Mouse (Mus musculus) liver, embryonic 11.5 days (tissue): ENCODE measurements around the gene Insrr. TPM values are rescaled to one million over a fixed set of nuclear protein-coding genes. Genes with fewer than 3 reads are reported as not detected.
"Not testable (repeated sequence)": the region's sequence is repeated elsewhere in the genome, so short reads cannot be mapped to it uniquely, and the experiment has no call there.

Experiments used
- ATAC-seq: fragments of 200-750 bp; cut with Nextera tagmentation; replicated peaks from 2 replicates; pipeline ENCODE4 v1.8.0; 2017; ENCODE audit warnings: moderate number of reproducible peaks, mild to moderate bottlenecking, moderate TSS enrichment, moderate library complexity; ENCODE audit not compliant: low FRiP score
- DNase-seq: peaks from one replicate; pipeline ENCODE4 v3.0.0-alpha.2; 2017; ENCODE audit warnings: low spot score
- H3K27ac ChIP-seq: fragments of 300-500 bp; sonication (generic); 2 replicates; pipeline ENCODE4 v1.5.1; 2014; ENCODE audit warnings: mild to moderate bottlenecking, low read depth, low read length, control low read depth
- H3K27me3 ChIP-seq: fragments of 300-500 bp; sonication (generic); replicated peaks from 2 replicates; pipeline ENCODE4 v1.6.1; 2014; ENCODE audit warnings: low read length, mixed read lengths; ENCODE audit not compliant: control insufficient read depth, insufficient read depth
- H3K36me3 ChIP-seq: fragments of 300-500 bp; sonication (generic); 2 replicates; pipeline ENCODE4 v1.6.1; 2014; ENCODE audit warnings: mild to moderate bottlenecking, low read length, moderate library complexity, mixed read lengths; ENCODE audit not compliant: control insufficient read depth, insufficient read depth
- H3K4me1 ChIP-seq: fragments of 300-500 bp; sonication (generic); replicated peaks from 2 replicates; pipeline ENCODE4 v1.6.1; 2014; ENCODE audit warnings: low read length, mixed read lengths; ENCODE audit not compliant: control insufficient read depth, insufficient read depth
- H3K4me2 ChIP-seq: fragments of 300-500 bp; sonication (generic); 2 replicates; pipeline ENCODE4 v1.6.1; 2014; ENCODE audit warnings: mild to moderate bottlenecking, control low read depth, moderate library complexity
- H3K4me3 ChIP-seq: fragments of 300-500 bp; sonication (generic); 2 replicates; pipeline ENCODE4 v1.5.1; 2014; ENCODE audit warnings: low read depth, low read length, control low read depth
- H3K9ac ChIP-seq: fragments of 300-500 bp; sonication (generic); 2 replicates; pipeline ENCODE4 v1.6.1; 2014; ENCODE audit warnings: low read depth, low read length, control low read depth
- H3K9me3 ChIP-seq: fragments of 300-500 bp; sonication (generic); 2 replicates; pipeline ENCODE4 v1.6.1; 2016; ENCODE audit warnings: low read length, inconsistent platforms, mixed read lengths; ENCODE audit not compliant: control insufficient read depth
- WGBS: fragments of 180-500 bp; shearing (Covaris S2); extraction: QIAGEN DNeasy Blood & Tissue Kit; methylation state at CpG from one replicate; pipeline ENCODE4 v1.1.7; 2014; 5-methylcytosine and 5-hydroxymethylcytosine counted together
- polyA plus RNA-seq: library from polyadenylated mRNA; unstranded; fragments of >200 nt; fragmentation: Nextera tagmentation; extraction: Ambion mirVana; gene quantifications from 2 replicates; pipeline ENCODE4 v1.2.1, GENCODE M21; 2014

The Insrr gene
- polyA plus RNA-seq, 1 experiment from 2014 or later = 0.05 TPM

GRCm38 (mm10) chr3:87846650-87847110 lies 49.9 kb downstream of the Insrr start, which contains the start of gene Sh2d2a:
TSS of gene Sh2d2a (plus strand) at chr3:87846755.
- Histone ChIP-seq H3K36me3 (no peaks in the 10 kb centered on the region), H3K4me2 (no peak within 1 kb of the TSS), H3K9ac (no peak within 1 kb of the TSS), H3K27ac (no peak within 1 kb of the TSS), H3K4me1 (no peaks in the 10 kb centered on the region; the same call in 1 of the 2 replicates), H3K9me3 (no peaks in the 10 kb centered on the region), H3K4me3 (no peak within 1 kb of the TSS), H3K27me3 (no peaks in the 10 kb centered on the region)
- DNase-seq (no peak), ATAC-seq (no peak)
- WGBS = 54% methylated on average over 7 of the region's 7 CpGs

- Histone ChIP-seq H3K4me1 (no peaks in the 10 kb centered on the region; the same call in 1 of the 2 replicates), H3K36me3 (no peaks in the 10 kb centered on the region), H3K27me3 (no peaks in the 10 kb centered on the region), H3K4me2 (no peak overlapping the region), H3K9ac (no peak overlapping the region), H3K27ac (no peak overlapping the region), H3K4me3 (no peak overlapping the region), H3K9me3 (no peaks in the 10 kb centered on the region)
- no peak for DNase-seq
- ATAC-seq = no peak
- 57% methylated on average over 5 of the region's 5 CpGs for WGBS
Observed at GRCm38 (mm10) chr3:87847680-87848079, 50.9 kb downstream of the Insrr start.

GRCm38 (mm10) chr3:87849117-87849516 lies 52.4 kb downstream of the Insrr start:
- H3K4me2 ChIP-seq = no peak overlapping the region
- no peak for ATAC-seq
- 68% methylated on average over 14 of the region's 14 CpGs for WGBS

GRCm38 (mm10) chr3:87854795-87855568 lies 58.2 kb downstream of the Insrr start:
- DNase-seq (no peak), ATAC-seq (no peak; the same call in 1 of the 2 replicates)
- Histone ChIP-seq H3K4me3 (no peak overlapping the region), H3K4me1 (no peaks in the 10 kb centered on the region), H3K9ac (no peak overlapping the region), H3K27me3 (no peaks in the 10 kb centered on the region; the same call in 1 of the 2 replicates), H3K27ac (no peak overlapping the region), H3K9me3 (no peaks in the 10 kb centered on the region), H3K4me2 (no peak overlapping the region), H3K36me3 (peaks cover 24% of the 10 kb centered on the region)
- WGBS = 56% methylated on average over 7 of the region's 7 CpGs

More at GRCm38 (mm10) chr3:87849117-87849516, 52.4 kb downstream of the Insrr start:
- Histone ChIP-seq H3K36me3 (no peaks in the 10 kb centered on the region), H3K9me3 (no peaks in the 10 kb centered on the region), H3K27ac (no peak overlapping the region), H3K4me1 (no peaks in the 10 kb centered on the region; the same call in 1 of the 2 replicates), H3K9ac (no peak overlapping the region), H3K27me3 (no peaks in the 10 kb centered on the region; the same call in 1 of the 2 replicates), H3K4me3 (no peak overlapping the region)
- DNase-seq = no peak

GRCm38 (mm10) chr3:87855936-87856335 lies 59.2 kb downstream of the Insrr start:
- Histone ChIP-seq H3K4me3 (no peak overlapping the region), H3K27me3 (no peaks in the 10 kb centered on the region; the same call in 1 of the 2 replicates), H3K36me3 (peaks cover 25% of the 10 kb centered on the region), H3K4me1 (no peaks in the 10 kb centered on the region), H3K9me3 (no peaks in the 10 kb centered on the region), H3K27ac (no peak overlapping the region), H3K9ac (no peak overlapping the region), H3K4me2 (no peak overlapping the region)
- DNase-seq (no peak), ATAC-seq (no peak)
- 84% methylated on average over 8 of the region's 8 CpGs for WGBS

GRCm38 (mm10) chr3:87857666-87858065 lies 60.9 kb downstream of the Insrr start:
- WGBS = 84% methylated on average over 8 of the region's 8 CpGs
- DNase-seq (no peak), ATAC-seq (no peak)
- Histone ChIP-seq H3K4me3 (no peak overlapping the region), H3K9me3 (no peaks in the 10 kb centered on the region), H3K27ac (no peak overlapping the region), H3K9ac (no peak overlapping the region), H3K36me3 (peaks cover 37% of the 10 kb centered on the region), H3K4me1 (no peaks in the 10 kb centered on the region), H3K4me2 (no peak overlapping the region), H3K27me3 (no peaks in the 10 kb centered on the region; the same call in 1 of the 2 replicates)

- H3K9ac ChIP-seq = no peak overlapping the region
- no peaks in the 10 kb centered on the region for H3K27me3 ChIP-seq
- no peaks in the 10 kb centered on the region for H3K4me1 ChIP-seq
- 42% methylated on average over 3 of the region's 3 CpGs for WGBS
- no peak overlapping the region for H3K4me2 ChIP-seq
- peaks cover 47% of the 10 kb centered on the region for H3K36me3 ChIP-seq
- no peak overlapping the region for H3K27ac ChIP-seq
- ATAC-seq (no peak), DNase-seq (no peak)
- no peaks in the 10 kb centered on the region for H3K9me3 ChIP-seq
- H3K4me3 ChIP-seq = no peak overlapping the region
Observed at GRCm38 (mm10) chr3:87859813-87860212, 63.1 kb downstream of the Insrr start.

GRCm38 (mm10) chr3:87864111-87864510 lies 67.4 kb downstream of the Insrr start:
- peaks cover 52% of the 10 kb centered on the region for H3K36me3 ChIP-seq
- H3K4me3 ChIP-seq, DNase-seq, H3K27ac ChIP-seq, H3K9ac ChIP-seq, H3K9me3 ChIP-seq, H3K4me2 ChIP-seq, ATAC-seq, H3K27me3 ChIP-seq, H3K4me1 ChIP-seq: not testable (repeated sequence)
- 87% methylated on average over 4 of the region's 4 CpGs for WGBS
